Mouse (Mus musculus) heart, adult 2 months (tissue): Measurements from ENCODE around the gene Mlh1.

ENCODE experiments used
- CTCF ChIP-seq: fragments of 200-600 bp; IDR thresholded peaks from 2 replicates; pipeline ENCODE4 v1.8.1; 2022; ENCODE audit warnings: antibody characterized with exemption, mild to moderate bottlenecking, moderate library complexity
- EP300 ChIP-seq: fragments of 200-500 bp; IDR thresholded peaks from 2 replicates; pipeline ENCODE4 v1.6.1; 2011; ENCODE audit warnings: low read depth, low read length, control low read depth; ENCODE audit not compliant: insufficient read depth
- POLR2A ChIP-seq: fragments of 200-500 bp; IDR thresholded peaks from 2 replicates; pipeline ENCODE4 v1.6.1; 2011; ENCODE audit warnings: mild to moderate bottlenecking, low read depth, low read length, control low read depth; ENCODE audit not compliant: insufficient read depth

DNA sequence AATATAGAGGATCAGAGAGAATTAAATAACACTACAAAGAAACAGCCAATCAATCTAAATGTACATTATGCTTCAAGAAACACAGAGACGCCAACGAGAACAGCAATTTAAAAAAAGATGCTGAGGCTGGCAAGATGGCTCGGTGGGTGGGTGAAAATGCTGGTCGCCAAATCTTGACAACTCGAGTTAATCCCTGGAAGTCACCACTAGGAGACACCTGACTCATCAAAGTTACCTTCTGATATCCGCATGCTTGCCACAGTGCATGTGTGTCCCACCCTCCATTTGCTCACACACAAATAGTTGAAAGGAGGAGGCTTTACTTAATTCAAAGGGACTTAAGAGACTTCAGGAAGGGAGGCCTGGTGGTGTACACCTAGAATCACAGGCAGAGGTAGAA lies 26.0 kb downstream of the Mlh1 start:
- TF ChIP-seq POLR2A: no peak
- no peak for TF ChIP-seq CTCF
- TF ChIP-seq EP300: no peak
